Mouse (Mus musculus): ENCODE results near the gene Stra6.
A peak's percentile ranks its signal among the peaks of the same experiment; 100 is the strongest.

The Stra6 gene

DNA sequence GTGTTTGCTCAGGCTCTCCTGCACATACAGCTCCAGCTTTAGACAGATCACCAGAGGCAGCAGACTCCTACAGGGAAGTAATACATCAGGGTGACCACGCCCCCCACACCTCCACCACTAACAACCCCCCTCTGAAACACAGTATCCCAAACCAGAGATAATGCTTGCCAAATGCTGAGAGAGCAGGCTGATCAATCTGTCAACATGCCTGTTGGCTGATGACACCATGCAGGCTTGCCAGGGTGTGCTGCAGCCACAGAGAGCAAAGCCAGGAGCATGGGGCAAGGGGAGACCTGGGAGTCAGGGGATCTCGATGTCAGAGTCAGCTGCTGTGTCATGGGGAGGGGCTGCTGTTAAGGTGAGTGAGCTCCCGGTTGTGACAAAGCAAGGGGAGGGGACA is at the start of gene Stra6:
Gene Stra6, plus strand, starts transcription at position 258 of the 400 bp plus-strand sequence.
- DNase-seq (ENCODE audit: low spot score in 2 of 2) = no peak

DNA sequence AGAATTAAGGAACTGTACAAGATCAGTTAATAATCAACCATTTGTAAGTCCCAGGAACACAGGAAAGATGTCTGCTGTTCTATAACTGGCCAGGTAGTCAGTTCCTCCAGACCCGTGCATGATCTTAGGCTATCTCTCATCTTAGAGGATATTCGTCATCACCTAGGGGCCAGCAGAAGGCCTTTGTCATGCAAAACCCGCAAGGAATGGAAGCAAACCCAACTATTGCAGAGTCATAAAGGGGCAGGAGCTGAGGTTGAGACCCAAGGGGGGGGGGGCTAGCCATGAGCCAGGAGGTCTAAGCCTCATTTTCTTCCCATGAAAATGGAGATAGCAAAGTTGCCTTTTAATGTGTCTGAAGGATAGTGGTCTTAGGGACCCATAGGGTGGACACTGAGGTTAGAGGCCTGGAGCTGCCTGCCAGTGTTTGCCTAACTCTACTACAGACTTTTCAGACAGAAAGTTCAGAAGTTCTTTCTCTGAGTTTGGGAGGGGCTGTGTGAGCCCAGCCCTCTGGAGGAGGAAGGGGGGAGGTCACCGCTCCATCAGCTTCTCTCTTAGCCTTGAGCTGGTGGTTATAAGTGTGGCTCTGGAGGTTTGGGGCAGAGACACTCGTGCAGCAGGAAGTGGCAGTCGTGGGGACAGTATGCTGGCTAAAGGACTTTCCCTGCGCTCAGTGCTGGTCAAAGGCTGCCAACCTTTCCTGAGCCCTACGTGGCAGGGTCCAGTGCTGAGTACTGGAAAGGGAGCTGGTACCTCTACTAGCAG is 49.0 kb upstream of the Stra6 start:
- DNase-seq (ENCODE audit: low spot score in 2 of 2) = no peak

DNA sequence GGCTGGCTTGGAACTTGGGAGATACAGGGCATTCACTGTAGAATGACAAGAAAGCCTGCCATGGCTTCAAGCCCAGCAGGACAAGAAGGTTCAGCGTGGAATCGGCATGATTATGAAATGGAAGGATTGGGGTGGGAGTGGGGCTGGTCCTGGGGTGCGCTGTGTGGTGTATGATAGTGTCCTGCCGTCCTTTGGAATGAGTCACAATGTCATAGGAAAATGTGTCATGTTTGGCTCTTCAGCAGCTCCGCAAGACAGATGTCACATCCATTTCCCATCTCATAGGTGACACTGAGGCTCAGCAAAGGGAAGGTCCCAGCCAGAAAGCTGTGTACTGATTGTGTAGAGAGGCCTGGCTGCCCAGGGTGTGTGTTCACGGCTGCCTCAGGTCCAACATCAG is 47.7 kb upstream of the Stra6 start:
- no peak for DNase-seq (ENCODE audit: low spot score in 2 of 2)

DNA sequence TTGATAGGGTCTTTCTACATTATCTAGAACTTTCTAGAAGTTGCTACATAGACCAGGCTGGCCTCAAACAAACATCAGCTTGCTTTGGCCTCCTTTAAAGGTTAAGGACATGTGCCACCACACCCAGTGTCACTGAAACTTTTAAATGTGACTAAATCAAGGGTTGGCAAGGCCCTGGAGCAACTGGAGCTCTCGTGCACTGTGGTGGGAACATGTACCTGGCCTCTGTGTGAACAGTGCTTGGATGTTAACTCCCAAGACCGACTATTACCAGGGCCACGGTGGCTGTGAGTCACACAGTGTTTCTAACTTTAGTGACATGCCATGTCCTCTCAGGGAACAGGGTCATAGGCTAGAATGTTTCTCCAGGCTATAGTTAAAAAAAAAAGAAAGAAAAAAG is 46.6 kb upstream of the Stra6 start:
- no peak for DNase-seq (ENCODE audit: low spot score in 2 of 2)

DNA sequence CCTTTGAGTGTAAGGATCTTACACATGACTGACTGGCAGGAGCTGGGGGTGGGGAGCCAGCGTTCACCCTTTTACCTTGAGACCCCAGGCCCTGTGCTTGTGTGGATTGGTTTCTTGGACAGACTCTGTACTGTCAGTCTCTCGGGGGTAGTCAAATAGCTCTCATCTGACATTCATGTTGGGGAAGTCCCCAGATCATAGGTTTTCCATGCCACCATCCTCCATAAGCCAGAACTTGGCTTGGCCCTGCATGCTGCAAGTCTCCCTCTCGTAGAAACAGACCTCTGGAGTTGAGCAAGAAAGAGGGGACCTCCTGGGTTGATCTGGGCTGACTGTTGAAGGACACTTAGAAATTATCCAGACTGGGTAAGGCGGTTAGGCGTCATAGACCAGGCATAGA is 45.2 kb upstream of the Stra6 start:
- no peak for DNase-seq (ENCODE audit: low spot score in 2 of 2)

DNA sequence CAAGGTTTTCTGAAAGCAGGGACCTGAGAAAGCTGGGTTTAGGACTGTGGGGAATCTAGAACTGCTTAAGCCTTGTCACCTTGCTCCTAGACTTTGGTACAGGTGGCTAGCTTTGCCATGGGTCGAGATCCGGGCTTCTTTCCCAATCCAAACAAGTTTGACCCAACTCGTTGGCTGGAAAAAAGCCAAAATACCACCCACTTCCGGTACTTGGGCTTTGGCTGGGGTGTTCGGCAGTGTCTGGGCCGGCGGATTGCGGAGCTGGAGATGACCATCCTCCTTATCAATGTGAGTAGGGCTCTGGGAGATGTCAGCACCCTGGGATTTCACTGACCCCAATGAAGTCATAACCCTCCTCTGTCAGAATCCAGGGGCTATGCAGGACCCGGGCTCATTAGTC is 37.6 kb upstream of the Stra6 start:
- no peak for DNase-seq (ENCODE audit: low spot score in 2 of 2)

DNA sequence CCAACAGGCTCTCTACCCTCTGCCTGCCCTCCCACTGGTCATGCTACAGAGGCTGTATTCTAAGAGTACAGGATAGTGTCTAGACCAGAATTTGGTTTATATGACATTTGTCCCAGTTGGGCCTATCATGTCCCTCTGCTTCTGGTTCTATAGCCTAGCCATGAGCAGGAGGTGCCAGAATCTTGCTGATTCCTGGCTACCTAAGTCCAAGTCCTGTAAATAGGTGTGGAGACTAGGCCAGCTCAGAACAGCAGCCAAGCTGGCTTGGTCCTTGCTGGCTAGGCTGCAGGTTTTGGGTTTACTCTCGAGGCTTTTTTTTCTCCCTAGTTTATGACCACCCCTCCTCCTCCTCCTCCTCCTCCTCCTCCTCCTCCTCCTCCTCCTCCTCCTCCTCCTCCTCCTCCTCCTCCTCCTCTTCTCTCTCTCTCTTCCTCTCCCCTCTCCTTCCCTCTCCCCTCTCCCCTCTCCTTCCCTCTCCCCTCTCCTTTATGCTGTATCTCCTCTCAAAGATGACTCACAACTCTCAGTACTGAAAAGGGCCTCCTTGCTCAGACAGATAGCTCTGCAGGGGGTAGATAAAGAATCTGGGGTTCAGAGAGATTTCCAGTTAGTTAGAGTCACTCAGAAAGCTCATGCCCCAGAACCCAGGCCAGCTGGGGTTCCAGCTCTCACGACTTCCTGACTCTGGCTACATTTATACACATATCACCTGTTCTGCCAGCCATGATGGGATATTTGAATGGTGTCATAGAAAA is 36.0 kb upstream of the Stra6 start:
- DNase-seq (ENCODE audit: low spot score in 2 of 2) = no peak

DNA sequence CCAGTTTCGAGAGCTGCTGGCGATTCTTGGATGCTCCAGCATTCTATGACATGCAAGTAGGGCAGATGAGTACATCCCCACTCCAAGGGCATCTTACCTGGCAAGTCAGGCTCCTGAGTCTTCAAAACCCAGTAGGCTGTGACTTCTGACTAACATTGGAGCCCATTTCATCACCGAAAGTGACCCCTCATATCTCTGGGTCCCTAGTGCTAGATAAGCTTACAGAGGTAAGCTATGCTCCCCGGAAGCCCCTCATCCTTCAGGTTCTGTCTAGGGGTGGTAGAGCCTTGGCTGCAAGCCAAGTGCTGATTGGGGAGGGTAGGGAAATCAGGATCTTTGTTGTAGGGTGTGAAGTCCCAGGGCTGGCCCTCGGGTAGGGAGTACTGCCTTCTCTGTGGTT is 34.7 kb upstream of the Stra6 start:
- no peak for DNase-seq (ENCODE audit: low spot score in 2 of 2)

DNA sequence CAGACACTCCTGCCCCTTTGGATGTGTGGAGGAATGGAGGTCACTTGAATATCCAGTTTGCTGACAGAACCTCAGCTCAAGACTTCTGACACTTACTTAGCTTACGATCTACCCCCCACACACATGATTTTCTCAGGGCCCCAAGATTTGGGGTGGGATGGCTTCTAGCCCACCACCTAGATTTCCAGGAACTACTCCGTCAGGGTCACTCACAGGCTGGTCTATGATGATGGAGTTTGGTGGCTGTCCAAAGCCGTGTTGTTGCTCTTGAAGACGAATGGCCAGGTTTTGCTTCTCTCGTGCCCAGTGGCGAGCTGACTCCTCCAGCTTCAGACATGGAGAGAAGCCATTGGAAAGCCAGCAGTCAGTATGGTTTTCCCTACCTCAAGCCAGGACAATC is 34.0 kb upstream of the Stra6 start:
- DNase-seq (ENCODE audit: low spot score in 2 of 2) = no peak

DNA sequence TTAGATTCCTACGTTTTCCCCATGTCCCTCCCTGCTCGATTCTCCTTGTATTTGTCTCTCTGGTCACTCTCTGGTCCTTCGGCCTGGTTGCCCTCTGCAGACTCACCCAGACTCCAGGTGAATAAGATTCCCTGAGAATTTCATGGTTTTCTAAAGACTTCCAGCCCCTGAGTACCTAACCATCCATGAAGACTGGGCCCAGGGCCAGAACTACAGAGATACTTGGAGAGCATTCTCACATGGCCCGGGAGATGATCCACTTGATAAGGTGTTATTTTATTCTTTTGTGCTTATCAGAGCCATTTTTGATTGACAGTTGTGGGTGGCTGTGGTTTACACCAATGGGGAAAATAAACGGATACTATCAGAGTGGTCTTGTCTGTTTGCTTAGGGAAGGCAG is 31.7 kb upstream of the Stra6 start:
- no peak for DNase-seq (ENCODE audit: low spot score in 2 of 2)

DNA sequence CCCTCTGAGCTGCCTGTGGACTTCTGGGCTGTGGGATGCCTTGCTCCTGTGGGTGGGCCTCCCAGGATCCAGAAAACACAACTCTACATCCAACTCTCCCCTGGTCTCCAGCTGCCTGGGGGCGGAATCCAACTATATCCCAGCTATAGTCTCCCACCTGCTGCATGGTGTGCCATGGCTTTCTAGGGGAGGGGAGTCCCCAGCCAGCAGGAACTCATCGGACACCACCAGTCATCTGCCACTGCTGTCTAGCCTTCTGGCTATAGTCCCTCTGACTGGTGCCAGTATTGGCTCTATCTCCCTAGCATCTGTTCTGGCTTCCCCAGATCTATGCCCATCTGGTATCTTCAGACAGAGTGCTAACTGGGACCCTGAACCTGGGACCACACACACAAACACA is 28.1 kb upstream of the Stra6 start:
- peak; percentile 57 to 76 for DNase-seq (ENCODE audit: low spot score in 2 of 2)

DNA sequence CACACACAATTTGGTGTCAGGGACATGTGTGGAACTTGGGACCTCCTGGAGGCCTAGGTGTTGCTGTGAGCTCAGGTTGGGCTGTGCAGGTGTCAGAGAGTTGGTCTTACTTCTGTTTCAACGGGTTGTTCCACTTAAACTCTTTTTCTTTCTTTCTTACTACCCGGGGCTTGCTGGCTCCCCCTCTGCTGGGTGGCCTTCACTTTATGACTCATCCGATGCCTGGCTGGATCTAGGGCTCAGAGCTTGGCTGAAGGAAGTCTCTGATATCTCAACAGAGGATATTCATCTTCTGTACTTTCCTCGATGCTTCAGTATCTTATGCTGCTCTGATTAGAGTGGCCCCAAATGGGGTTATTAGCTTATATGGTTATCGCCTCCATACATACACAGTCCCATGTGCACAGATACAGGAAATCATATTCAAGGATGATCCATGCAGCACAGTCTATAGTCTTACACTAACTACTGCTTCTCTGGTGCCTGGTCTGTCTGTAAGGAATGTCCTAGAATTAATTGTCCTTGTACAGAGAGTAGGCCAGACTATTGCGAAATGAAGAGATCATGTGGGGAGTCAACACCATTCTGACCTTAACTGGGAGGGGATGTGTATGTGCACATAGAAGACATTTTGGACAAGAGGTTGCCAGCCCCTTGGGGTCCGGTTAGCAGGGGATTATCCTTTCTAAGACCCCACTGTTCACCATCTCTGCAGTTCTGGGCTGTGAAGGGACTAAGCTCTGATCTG is 27.5 kb upstream of the Stra6 start:
- DNase-seq (ENCODE audit: low spot score in 2 of 2) = no peak

DNA sequence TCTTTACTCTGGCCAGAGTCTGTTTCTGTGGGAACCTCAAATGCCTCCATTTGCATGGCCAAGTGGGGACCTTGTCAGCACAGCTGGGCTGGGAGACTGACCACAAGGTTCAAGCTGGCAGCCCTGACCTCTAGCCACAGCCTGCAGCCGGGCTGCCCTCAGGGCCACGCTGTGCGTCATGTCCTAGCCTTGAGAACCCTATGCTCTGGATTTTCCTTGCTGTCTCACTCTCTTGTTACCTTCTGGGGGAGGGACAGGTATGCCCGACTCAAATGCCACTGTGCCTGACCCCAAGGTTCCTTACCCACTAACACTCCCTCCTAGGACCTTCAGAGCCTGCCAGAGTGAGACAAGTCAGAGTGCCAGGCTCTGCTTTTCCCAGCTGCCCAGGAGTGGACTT is 26.6 kb upstream of the Stra6 start:
- no peak for DNase-seq (ENCODE audit: low spot score in 2 of 2)

DNA sequence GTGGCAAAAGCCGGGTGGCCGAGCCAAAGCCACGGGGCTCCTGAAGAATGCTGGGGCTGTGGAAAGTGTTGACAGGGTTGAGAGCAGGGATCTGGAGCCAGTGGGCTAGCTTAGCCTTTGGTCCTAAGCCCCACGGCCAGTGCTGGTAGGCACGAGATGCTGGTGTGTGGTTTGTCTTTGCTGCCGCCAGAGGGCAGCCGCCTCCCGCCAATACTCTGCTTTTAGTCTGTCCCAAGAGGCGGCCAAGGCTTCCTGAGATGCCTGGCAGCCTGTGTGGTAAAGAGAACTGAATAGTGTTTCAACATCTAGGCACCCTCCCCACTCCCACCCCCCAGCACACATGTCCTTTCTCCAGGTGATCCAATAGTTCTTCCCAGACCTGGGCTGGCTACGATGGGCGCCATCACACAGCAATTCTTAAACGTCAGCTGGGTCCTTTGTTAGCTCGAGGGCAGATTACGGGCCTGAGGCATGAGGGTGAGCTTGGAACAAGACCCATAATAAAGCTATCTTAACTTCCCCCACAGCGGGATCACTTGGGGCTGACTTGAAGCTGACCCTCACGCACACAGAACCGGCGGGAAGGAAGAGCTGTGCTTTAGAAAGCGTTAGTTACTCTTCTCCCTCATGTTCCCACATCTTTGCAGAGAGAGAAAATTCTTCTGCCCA is 25.0 kb upstream of the Stra6 start:
- DNase-seq (ENCODE audit: low spot score in 2 of 2) = peak; percentile 88

DNA sequence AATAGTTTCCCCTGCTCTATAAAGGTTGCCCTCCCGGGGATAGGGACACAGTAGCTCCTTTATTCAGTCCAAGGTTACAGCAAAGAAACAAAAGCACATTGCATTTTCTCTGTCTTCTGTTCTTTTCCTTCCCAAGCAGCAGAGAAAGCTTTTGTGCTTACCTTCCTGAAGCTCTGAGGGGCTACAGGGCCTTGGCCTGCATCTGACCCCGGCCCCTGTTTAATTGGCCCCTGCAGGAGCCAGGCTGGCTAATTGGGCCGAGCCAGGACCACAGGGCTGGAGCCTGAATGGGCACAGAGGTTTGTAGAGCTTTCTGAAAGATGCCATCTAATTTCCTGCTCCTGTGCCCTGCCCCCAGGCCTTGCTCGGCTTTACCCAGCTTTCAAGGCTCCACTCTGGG is 22.6 kb upstream of the Stra6 start:
- no peak for DNase-seq (ENCODE audit: low spot score in 2 of 2)

DNA sequence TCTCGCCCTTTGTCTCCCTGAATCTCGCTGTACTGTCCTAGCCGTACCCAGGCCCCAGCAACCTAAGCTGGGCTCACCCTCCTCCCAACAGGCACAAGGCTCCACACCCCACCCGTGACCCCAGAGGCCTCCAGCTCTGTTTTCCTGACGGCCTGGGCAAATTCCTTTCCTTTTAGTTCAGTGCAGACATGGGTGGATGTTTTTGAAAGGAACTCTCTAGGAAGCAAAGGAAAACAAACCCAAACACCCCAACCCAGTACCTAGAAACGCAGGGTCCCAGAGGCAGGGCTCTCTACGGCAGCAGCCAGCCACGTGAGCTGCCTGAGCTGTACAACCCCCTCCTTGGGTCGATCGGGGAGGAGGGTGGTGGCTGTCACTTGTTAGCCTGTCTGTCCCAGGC is 21.2 kb upstream of the Stra6 start:
- DNase-seq (ENCODE audit: low spot score in 2 of 2) = no peak

DNA sequence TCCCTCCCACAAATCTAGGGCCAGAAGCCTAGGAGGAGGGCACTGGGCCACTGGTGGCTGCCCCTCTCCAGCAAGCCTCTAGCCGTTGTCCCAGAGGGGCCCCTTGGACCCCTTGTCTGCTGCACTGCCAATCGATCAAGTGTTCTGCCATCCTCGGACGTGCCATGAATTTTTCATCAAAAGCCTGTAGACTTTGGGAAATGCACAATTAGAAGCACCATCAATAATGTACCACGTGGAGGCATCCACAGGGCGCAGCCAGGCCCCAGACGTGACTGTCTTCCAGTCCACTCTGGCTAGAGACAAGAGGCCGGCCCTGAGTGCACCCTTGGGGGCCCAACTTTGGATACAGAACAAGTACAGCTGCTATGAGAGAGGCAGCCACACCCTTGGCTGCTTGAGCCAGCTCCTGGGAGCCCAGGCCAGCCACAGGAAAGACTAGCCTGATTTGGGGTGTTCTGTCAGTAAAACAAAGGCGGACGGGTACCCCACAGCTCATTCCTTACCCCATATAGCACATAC is 20.0 kb upstream of the Stra6 start:
- DNase-seq (ENCODE audit: low spot score in 2 of 2) = no peak

DNA sequence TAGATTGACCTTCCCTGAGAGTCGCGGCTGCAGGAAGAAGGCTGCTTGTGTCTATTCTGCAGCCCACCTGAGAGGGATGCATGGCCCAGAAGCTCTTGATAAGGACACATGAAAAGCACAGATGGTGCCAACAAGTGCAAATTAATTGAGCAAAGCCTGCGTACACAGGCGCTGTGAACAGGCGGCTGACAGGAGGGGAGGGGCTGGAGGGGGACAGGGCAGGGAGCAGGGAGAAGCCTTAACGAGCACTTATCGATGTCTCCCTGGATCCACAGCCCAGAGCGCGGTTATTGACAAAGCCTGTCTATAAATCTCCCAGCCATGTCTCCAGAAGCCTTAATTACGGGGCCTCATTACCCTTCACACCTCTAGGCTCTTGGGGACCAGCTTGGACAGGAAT is 18.8 kb upstream of the Stra6 start:
- DNase-seq (ENCODE audit: low spot score in 2 of 2) = no peak

DNA sequence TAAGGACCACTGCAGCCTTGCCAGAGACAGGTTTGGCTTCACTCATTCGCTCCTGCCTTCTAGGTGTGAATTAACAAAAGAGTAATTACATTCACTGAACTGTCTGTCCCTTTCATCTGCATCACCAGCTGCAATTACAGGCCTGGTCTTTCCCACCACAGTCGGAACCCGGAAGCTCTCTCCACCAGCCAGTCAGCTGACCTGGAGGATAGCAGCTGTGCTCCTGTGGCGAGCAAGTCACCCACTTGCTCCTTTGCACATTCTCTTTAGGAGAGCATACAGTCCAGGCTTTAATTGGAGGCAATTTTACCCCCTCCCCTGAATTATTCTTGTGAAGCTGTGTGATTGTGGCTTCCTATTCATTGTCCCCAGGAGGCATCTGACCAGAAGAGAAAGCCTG is 17.9 kb upstream of the Stra6 start:
- DNase-seq (ENCODE audit: low spot score in 2 of 2) = no peak

DNA sequence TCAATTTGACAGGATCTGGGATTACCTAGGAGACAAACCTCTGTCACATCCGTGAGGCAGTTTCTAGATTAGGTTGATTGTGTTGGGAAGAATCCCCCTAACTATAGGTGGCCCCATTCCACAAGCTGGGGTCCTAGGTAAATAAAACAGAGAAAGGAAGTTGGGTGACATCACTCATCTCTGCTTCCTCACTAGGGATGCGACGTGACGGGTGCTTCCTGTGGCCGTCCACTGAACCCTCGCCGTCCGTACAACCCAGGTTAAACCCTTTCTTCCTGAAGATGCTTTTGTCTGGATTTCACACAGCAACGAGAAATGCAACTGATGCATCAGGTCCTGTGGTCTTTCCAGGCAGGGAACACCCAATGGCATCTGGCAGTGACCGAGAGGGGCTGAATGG is 16.5 kb upstream of the Stra6 start:
- no peak for DNase-seq (ENCODE audit: low spot score in 2 of 2)

DNA sequence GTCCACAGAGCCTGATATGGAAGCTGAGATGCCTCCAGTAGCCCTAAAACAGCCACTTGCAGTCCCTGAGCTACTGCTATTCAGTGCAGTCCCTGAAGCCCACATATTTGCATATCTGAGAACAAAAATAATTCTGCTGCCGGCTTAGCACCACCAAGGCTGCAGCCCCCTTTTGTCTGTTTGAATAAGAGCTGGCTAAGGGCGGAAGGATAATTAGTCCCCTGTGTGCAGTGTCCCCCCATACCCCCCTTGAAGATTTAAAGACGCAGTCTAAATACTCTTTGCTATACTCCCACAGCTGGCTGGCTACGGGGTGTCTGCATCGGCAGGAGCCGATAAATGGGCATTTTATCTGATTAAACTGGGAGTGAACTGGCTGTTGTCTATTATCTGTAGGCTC is 15.0 kb upstream of the Stra6 start:
- DNase-seq (ENCODE audit: low spot score in 2 of 2) = peak in 1 of 2 experiments; percentile 60

DNA sequence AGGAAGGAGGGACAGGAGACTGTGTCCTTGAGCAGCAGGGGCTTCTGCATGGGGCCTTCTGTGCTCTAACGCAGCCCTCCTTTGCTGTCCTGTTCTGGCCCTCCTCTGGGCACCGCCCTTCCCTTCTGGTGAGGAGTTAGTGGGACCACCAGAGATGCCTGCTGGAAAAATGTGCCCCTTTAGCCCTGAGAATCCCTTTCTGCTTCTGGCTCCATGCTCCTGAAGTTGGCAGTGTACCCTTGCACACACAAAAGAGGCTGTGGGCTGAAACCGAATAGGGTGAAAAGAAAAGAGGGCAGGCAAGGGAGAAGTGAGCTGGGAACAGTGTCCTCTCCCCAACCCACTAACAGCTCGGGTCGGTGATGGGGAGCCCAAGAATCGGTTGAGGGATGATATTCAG is 14.4 kb upstream of the Stra6 start:
- peak; percentile 59 to 63 for DNase-seq (ENCODE audit: low spot score in 2 of 2)

Data from right cerebral cortex, postnatal 10 days (tissue).